Comparison of ENCODE assay signal across 21 mouse cellular contexts in the genomic region with DNA sequence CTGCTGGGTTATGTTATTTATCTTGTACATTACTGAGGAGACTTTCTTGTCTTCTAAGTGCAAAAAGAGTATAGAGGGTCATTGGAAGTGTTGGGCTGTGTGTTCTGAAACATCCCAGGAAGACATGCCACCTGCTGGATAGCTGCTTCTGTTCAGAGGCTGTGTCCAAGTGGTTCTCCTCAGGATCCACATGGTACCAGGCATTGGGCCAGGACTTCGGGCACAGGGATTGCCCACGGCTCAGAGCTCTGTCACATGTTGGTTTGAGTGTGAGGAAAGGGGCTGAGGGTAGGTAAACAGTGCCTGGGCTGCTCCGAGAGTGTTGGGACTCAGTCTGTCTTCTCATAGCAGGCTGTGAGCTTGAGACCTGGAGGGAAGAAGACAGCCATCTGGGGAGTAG.
A peak's percentile ranks its signal among the peaks of the same experiment; 100 is the strongest.
DNase-seq lines count a peak whose midpoint lies in the region; ATAC-seq and TF ChIP-seq lines count a peak whose summit lies in the region.
"Had no signal": no experiment of that assay in that cellular context is flagged by ENCODE, and none has a peak within 500 bp of the region (broad histone marks: within the 10 kb centered on the region; RNA-seq: fewer than 3 reads in every experiment).

No protein-coding gene starts in this region.

- no peak for TF ChIP-seq POLR2A in cerebellum, adult 2 months (IDR thresholded peaks at IDR 0.05; ENCODE audit: borderline replicate concordance, insufficient read depth, low read length)

- peaks cover 4% of the 10 kb centered on the region for H3K4me1 ChIP-seq in cerebellum, adult 2 months (ENCODE audit: control insufficient read depth, insufficient read depth, low read length)
- H3K4me1 ChIP-seq: embryonic facial prominence, embryonic 10.5 days; limb, embryonic 10.5 days; megakaryocyte, embryonic 14.5 days had no signal

- ATAC-seq in erythroblast, adult 5-6 weeks (replicated peaks; ENCODE audit: low FRiP score, poor library complexity, severe bottlenecking): no peak
- ATAC-seq: forebrain, embryonic 13.5 days; liver, postnatal 0 days had no signal

- 6% methylated on average over 3 of the region's 3 CpGs for WGBS in cerebellum, adult 2 months

- no peaks in the 10 kb centered on the region for H3K27me3 ChIP-seq in cerebellum, adult 2 months (ENCODE audit: control insufficient read depth, insufficient read depth, low read length)
- H3K27me3 ChIP-seq: forebrain, embryonic 13.5 days; neural tube, embryonic 13.5 days had no signal

- peak; percentile 20 to 30 for DNase-seq in left cerebral cortex, adult 18-20 months (ENCODE audit: low spot score in 2 of 2)
- DNase-seq in left cerebral cortex, adult 11 months (ENCODE audit: low spot score): no peak
- peak; percentile 11 for DNase-seq in cerebellum, adult 11 months
- DNase-seq in cerebellum, adult 2 months: peak; percentile 56 to 60
- DNase-seq in cerebellum, postnatal 36 days: peak; percentile 58 to 60
- DNase-seq in T-cell, adult 2 months (ENCODE audit: low spot score): no peak
- DNase-seq: adrenal gland, postnatal 10 days; gastrocnemius, postnatal 36 days; kidney, adult 18-20 months; liver, postnatal 0 days; lung, postnatal 10 days; midbrain, embryonic 14.5 days; thymus, postnatal 14 days had no signal

- H3K27ac ChIP-seq in cerebellum, adult 2 months (ENCODE audit: insufficient read depth, low read length): no peak overlapping the region
- H3K27ac ChIP-seq: embryonic facial prominence, embryonic 10.5 days; forebrain, embryonic 13.5 days; kidney, postnatal 0 days; limb, embryonic 10.5 days; neural tube, embryonic 13.5 days; stomach, postnatal 0 days had no signal

- H3K4me3 ChIP-seq in cerebellum, adult 2 months (replicated peaks; ENCODE audit: insufficient read depth, low read depth, low read length): no peak overlapping the region
- H3K4me3 ChIP-seq: embryonic facial prominence, embryonic 10.5 days; forebrain, embryonic 13.5 days; limb, embryonic 10.5 days; megakaryocyte, embryonic 14.5 days; neural tube, embryonic 13.5 days had no signal

- no peak for TF ChIP-seq CTCF in cerebellum, adult 2 months (IDR thresholded peaks at IDR 0.05; ENCODE audit: borderline replicate concordance, insufficient read depth, low read depth, low read length)

Comparison
In these comparisons a context has a peak if more than half of its experiments do, and no peak if none do; other contexts are left out.
1. DNase-seq: peak in left cerebral cortex, adult 18-20 months (2 of 2), cerebellum, adult 11 months (single experiment), cerebellum, adult 2 months (2 of 2) and cerebellum, postnatal 36 days (2 of 2); none in left cerebral cortex, adult 11 months (single experiment) and T-cell, adult 2 months (single experiment).